Mouse (Mus musculus) spleen, embryonic (tissue): ENCODE measurements at regions not wholly inside any gene's neighbourhood (a gene's known extent, or its start where the extent isn't known, plus 50 kb on each side); places are given as distances from the start of the nearest gene placed in this dataset.

Experiments
- CTCF ChIA-PET: fragments of 350-600 bp; sonication (Branson Sonifier 250); formaldehyde crosslinking; loops from one replicate; lab custom pipeline; 2022; lab: Charles Lee

DNA sequence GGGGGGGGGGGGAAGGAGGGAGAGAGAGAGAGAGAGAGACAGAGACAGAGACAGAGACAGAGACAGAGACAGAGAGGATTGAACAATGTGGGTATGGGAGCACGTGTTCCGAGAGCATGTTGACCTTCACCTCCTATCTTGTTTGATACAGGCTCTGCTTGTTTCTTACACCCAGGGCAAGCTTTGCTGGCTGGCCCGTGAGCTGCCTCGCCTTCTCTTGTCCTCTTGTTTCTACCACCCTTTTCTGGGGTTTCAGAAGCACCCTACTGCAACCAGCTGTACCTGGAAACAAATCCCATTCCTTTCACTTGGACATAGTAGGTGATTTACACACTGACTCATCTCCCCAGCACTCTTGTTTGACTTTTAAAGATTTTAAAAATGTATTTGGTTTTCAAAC, 516.0 kb upstream of the Mki67 start:
- CTCF ChIA-PET, result no interaction called here

DNA sequence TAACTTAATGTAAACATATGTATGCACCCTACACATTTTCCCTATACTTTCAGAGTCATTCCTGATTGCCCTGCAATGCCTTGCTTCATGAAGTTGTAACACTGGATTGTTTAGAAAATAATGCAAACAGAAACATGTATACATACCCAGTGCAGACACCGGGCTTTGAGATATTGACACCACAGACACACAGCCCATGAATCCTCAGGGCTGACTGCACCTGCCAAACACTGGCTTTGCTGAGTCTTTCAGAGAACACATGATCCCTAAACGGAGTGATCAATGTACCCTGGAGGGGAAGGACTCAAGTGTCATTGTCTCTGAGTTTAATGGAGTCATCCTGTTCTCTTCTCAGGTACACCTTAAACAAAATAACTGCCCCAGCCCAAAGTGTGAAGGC, 519.4 kb upstream of the Mki67 start:
- CTCF ChIA-PET, result no interaction called here

DNA sequence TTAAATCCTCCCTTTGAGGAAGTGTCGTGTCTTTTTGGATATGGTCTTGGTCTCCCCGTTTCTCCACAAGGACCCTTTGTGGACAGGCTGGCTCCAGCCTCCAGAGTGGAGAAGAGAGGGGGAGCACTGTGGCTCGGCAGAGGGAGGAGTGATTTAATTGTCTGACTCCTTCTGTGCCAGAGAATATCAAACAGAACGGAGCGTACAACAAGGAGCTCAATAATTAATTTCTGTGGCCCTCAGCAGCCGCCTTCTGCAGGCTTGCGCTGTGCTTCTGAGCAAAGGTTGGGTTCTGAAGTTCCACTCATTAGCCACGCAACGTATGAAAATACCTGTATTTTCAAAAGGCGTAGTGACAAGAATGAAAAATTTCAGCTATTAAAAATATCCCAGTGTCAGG, 520.2 kb upstream of the Mki67 start:
- CTCF ChIA-PET, result no interaction called here

DNA sequence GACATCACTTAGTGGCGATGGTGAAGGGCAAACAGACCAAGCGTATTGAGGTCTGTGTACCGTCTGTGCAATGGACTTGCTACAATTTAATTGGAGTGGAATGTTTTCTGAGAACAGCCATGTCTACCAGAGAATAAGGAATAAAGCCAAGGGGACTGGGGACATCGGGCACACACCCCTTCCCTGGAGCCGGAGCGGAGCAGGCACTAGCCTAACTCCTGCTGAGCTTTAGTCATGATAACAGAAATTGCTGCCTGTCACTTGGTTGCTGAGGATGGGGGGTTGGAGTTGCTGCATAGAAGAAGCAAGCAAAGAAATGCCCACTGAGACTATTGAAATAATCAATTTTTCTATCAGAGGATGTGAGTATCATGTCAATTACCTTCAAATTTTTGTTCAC, 549.5 kb upstream of the Mki67 start:
- CTCF ChIA-PET, result no interaction called here

DNA sequence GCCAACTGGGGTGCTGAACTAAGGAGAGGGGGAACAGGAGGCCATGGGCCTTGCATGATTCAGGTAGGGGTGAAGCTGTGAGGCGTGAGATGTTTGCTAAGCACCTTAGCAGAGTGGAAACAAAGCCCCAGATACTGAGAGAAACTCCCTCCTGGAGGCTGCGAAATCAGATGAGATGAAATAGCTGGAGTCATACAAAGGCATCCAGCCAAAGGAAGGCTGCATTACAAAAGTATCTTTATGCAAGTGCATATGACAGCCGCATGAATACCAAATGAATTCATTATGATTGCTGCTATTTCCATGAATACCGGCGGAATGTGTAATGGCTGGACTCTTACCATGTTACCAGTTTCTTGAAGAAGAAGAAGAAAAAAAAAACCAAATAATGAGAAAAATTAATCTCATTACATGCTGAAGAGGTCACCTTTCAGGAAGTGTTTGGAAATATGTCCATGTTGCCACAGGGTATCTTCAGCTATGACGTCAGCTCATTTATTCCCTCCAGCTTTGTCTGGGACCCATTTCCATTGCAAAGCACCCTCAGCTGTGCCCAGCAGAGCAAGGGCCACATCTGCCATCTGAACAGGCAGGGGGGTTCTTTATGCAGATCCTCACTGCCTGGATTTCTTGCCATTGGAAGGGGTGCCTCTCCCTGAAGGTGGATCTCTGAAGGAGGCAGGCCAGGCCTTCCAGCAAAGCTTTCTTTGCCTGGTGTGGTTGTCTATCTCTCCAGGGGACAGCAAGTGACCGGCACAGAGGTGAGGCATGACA, 551.7 kb upstream of the Mki67 start:
- CTCF ChIA-PET, result interaction anchor here (0.7 kb wide), 1 partner anchor 13 kb away, joined by 16 read pairs; no protein-coding TSS in a partner anchor

DNA sequence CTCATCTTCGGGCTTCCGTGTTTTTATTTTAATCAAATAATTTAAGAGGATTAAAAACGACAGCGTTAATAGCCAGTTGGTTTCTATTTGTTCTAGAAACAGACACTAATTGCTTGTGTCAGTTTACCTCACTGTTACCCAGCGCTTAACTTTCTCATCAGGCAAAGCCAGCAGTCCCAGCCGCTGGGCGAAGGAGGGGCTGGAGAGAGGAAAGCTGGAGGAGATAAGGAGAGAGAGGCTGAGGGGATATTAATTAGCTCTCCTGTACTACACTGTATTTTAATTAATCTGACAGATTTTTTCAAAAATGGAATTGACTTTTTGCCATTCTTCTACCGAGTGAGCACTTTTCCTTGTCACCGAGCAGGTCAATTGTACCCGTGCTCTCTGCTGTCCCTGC, 559.5 kb upstream of the Mki67 start:
- CTCF ChIA-PET, result no interaction called here

DNA sequence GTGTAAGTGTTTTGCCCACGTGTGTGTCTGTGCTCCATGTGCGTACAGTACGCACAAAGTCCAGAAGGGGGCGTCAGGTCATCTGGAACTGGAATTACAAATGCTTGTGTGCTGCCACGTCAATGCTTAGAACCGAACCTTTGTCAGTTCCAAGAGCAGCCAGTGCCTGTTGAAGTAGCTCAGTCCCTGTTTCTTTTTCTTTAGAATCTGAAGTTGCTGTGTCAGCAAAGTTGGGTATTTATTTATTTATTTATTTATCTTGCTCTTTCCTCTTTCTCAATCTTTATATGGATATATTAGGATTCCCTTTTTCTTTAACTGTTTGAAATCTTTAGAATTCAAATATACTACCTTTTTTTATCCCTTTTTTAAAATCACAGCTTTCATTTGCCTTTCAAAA, 567.6 kb upstream of the Mki67 start:
- CTCF ChIA-PET, result no interaction called here

DNA sequence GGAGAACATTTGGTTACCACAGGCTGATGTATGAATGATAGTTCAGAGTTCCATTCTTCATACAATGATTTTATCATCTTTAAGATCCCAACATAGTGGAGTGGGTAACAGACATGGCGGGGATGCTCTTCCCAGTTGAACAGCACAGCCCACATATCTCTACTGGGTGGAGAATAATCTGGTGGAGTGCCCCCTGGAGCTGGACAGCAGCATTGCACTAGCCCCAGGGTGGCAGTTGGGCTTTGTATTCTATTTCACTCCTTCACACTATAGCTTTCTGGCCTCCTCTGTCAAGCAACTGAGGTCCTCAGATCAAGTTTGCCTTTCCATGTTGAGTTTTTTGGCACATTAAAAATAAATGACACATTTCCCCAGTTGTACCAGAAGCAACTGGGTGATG, 569.4 kb upstream of the Mki67 start:
- CTCF ChIA-PET, result no interaction called here

DNA sequence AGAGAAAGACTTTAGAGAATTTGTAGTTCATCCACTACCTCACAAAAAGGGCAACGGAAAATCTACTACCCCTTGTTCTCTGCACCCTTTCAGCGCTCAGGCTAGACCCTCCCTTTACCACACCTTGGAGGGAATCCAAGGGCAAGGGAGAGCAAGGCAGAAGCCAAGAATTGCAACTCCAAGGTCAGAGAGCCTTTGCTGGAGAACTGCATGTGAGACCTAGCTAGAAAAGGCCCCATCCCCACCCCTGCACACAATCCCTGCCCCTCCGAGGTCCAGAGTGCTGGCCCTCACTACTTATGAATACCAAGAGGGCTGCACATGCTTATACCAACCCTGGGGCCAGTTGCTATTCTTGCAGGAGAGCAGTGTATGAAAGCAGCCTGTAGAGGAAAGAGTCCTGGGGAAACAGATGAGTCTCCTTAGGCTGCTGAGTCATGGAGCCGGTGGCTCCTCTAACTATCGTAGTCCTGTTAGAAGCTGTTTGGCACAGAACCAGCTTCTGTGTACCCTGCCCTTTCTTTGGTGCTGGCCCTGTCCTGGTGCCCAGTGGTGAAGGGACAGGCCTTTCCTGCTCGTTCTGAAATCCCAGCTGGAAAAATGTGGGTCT, 577.5 kb upstream of the Mki67 start:
- CTCF ChIA-PET, result no interaction called here

DNA sequence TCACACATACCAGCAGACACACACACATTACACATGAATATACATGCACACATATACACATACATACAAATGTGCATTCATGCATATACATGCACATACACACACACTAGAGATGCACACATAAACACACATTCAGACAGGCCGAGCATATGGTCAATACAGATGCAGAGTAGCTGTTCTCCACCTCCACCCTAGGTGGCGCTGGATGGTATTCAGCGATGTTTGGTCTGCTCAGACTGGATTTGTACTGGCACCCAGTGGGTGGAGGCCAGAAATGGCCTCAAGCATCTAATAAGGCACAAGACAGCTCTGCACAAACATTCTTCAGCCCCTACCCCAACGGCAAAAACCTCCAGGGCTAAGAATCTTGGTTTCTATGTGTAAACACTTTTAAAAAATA, 578.3 kb upstream of the Mki67 start:
- CTCF ChIA-PET, result no interaction called here

DNA sequence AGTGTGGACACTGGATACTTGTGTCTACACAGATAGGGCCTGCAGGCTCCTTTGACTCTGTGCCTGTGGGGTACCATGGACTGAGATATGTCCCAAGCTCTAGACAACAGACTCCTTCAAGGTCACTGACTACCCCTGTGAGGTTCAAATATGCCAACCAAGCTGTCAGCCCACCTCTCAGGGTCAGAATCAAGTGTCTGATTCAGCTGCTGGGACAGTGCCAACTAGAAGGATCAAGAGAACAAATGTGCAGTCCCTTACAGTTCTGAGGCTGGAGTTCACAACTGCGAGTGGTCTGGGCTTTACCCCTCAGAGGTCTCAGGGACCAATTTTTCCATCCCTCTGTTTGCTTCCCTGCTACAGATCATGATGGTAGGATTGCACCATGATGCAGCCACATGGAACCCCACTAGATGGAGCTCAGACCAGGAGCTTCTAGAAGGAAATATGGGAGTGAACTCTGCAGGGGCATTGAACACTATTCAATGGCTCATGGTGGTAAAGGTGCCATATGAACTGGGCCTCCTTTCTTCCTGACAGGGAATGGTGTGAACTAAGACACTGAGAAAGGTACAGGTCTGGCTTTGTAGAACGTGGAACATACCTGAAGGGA, 581.8 kb upstream of the Mki67 start:
- CTCF ChIA-PET, result no interaction called here

DNA sequence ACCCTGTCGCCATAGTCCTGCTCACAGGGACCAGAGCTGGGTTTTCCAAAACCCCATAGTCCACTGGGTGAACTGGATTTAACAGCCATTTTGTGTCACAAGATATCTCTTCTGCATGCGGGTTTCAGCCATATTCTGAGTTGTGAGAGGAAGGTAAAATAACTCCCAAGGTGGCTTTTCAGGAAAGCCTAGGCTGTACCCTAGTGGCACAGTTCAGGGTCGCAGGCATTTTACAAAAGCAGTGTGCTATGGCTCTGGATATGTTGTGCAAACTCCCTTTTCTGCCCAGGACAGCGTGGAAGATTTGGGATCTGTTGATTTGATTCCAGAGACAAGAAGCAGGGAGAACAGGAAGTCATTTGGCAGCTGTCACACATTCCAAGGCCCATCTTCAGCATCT, 588.3 kb upstream of the Mgmt start:
- CTCF ChIA-PET, result no interaction called here

DNA sequence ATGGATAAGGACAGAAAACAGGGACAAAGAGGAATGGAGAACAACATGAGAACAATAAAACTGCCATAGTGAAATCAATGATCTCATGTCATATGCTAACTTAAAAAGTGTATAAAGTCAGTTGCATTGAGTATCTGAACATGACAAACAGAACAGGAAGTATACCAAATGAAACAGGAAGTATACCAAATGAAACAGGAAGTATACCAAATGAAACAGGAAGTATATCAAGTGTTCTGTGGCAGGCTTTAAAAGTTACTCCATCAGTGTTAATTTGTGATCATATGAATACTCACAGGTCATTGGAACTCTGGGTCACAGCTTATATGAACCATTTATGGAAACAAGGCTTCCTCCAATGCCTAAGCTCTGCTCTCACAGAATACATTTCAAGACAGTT, 585.6 kb upstream of the Mgmt start:
- CTCF ChIA-PET, result no interaction called here

DNA sequence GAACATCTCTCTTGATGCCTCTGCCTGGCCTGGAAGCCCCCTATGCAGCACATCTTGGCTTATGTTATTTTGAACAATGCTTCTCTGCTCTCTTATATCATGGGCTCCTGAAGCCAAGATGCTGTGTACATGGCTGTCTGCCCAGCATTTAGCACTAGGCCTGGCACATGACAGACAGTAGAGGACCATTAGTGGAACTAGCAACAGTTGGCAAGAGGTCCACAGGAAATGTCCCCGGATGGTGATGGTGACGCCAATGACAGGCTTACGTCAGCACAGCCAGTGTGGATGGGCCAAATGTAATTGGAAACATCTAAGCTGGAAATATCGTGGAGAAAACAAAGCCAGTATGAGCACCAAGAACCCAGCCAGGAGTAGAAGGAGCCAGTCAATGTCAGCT, 567.1 kb upstream of the Mgmt start:
- CTCF ChIA-PET, result interaction anchor here (0.7 kb wide), 1 partner anchor 1513 kb away, joined by 3 read pairs; no protein-coding TSS in a partner anchor

DNA sequence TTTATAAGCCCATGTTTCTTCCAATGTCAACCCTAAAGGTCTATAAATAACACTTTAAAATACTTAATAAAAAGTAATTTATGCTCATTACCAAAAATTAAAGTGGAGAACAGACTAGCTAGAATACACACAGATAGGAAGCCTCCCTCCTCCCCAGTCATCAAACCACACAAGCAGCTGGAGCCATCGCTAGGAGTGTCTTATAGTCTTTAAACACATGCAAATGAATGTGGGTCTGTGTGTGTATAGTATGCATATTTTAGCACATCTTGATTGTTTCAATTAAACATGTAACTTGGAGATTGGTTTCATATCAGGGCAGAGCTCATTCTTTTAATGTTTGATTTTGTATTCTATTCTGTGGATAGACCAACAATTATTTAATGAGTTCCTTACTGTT, 564.0 kb upstream of the Mgmt start:
- CTCF ChIA-PET, result no interaction called here

DNA sequence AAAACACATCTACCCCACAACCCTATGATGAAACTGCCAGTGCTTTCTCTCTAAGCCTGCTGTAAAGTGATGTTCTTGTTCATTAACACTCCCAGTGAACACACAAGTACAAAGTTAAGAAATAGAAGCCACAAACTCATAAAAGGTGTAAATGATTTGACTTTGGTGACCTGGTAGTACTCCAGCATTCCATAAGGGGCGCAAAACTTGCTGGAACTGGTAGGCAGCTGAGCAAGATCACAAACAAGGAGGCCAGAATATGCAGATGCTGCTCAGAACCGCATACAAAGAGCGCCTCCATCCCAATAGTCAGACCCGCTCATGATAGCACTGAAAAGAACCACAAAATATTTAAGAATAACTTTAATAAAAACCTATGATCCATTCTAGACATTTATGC, 561.6 kb upstream of the Mgmt start:
- CTCF ChIA-PET, result no interaction called here

DNA sequence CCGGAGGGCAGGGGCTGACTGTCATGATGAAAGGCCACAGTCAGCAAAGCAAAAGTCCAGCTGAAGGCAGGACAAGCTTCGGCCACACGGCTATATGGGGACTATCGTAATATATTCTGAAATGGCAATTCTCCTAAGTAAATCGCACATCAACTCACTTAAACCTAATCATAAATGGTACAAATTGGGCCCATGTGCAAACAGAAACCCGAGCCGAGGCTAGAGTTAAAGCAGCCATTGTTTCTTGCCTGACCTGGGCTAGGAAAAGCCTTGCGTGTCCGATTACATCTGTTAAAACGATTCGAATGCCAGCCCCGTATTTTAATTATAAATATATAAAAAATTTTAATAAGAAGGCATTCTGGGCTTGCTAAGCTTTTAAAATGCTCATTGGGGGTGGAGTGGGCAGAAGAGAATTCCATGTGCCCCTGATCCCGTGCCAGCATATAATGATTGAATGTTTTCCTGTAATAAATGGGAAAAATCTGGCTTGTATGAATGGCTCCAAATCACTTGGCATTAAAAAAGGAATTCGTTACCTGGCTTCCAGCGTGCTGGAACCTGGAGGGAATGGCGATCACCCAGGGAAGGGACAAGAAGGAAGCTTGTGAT, 552.7 kb upstream of the Mgmt start:
- CTCF ChIA-PET, result interaction anchor here (0.6 kb wide), 1 partner anchor 303 kb away, joined by 3 read pairs; no protein-coding TSS in a partner anchor

DNA sequence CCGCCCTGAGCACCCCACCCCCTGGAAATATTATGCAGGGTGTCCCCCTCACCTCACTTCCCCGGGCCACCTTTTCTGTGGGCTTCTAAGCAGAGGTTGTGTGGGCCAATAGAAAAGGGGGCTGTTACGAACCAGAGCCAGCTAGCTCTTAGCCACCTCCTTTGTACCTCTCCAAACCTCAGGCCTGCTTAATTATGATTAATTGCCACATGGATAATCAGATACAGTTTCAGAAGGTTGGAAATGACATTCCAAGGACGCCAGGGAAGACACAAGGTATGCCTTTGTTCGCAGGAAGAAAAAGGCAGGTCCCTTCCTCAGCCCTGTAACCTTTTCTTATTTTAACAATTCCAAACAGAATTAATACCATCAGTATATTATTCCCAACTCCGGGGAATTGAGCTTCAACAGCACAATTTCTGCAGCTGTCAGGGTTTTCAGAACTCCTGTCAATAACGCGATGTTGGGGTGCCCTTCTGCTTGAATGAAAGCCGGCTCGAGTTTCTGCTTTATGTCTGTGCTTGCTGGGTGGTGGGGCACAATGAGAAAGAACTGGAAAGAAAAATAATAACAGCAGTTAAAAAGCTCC, 552.1 kb upstream of the Mgmt start:
- CTCF ChIA-PET, result interaction anchor here (0.6 kb wide), 1 partner anchor 303 kb away, joined by 3 read pairs; no protein-coding TSS in a partner anchor

DNA sequence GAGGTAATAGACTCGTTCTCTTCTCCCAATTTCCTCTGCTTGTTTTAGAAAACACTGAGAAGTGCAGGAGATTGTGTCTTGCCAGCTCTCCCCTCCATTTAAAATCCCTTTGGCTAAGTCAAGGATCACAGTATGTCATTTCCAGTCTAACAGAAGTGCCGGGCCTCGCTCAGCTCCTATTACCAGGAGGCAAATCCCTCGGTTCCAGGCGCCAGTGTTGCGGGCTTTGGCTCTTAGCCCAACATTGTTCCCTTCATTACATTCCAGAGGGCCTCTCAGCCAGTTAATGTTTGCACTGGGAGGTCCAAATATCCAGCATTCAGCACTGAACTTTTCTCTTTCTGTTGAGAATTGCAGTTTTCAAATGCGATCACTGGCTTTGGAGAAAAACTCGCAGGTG, 551.6 kb upstream of the Mgmt start:
- CTCF ChIA-PET, result no interaction called here

DNA sequence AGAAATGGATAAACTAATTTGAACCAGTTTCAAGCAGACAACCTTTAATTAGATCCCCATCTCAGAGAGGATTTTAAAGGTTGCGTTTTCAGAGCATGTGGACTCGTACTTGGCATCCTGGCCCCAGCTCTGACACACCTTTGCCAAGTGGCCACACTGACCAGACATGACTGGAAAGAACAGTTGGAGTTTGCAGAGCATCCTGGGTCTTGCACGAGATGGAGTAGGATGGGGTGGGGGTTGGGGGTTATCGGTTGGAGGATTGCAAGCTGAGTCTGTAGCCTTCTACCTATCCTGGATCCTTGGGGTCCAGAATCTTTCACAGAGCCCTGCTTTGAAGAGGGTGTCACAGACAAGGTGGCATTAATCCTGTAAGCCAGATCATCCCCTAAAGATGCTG, 550.9 kb upstream of the Mgmt start:
- CTCF ChIA-PET, result no interaction called here

DNA sequence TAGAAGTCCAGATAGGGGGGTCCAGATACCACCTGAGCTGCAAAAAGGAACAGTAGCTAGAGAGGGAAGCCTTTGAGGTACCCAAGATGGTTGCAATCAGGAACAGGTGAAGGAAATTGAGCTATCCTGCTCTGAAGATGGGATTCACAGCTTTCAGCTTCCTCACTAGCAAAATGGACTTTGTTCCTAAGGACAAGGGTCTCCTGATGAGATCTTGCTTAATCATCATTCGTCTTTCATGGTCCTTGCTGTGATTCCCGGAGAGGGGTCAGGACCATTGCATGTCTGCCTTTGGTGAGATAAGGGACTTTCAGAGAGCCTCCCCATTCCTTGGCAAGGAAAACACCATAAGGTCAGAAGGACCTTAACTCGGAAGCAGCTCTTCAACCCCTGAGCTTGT, 549.4 kb upstream of the Mgmt start:
- CTCF ChIA-PET, result no interaction called here

DNA sequence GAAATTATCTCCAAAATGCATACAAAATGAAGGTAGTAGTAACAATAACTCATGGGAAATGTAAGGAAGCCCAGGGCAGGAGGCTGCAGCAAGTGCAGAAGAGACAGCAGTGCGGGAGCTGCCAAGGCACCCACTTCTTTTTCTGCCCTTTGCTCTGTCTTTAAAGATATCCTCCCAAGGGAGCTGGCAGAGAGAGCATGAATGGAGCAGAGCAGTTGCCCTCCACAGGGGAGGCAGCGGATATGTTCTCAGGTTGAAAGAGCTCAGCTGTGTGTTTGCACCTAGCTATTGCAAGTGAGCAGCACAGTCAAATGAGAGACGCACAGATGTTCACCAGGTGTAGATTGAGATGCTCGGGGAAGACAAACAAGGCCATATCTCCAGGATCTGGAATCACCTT, 547.9 kb upstream of the Mgmt start:
- CTCF ChIA-PET, result no interaction called here
